Mouse (Mus musculus): Measurements from ENCODE around the gene Cldn10.
A peak's percentile ranks its signal among the peaks of the same experiment; 100 is the strongest.
"Not testable (repeated sequence)": the region's sequence is repeated elsewhere in the genome, so short reads cannot be mapped to it uniquely, and the experiment has no call there.

Gene Cldn10

GRCm38 (mm10) chr14:118787621-118788020 is at the start of gene Cldn10:
TSS of gene Cldn10 (plus strand) at chr14:118787908.
- DNase-seq (ENCODE audit: low read depth), result no peak

- DNase-seq (ENCODE audit: low read depth), result no peak
Observed at GRCm38 (mm10) chr14:118741780-118742179, 45.9 kb upstream of the Cldn10 start.

GRCm38 (mm10) chr14:118742862-118743261 is 44.8 kb upstream of the Cldn10 start:
- DNase-seq (ENCODE audit: low read depth), result no peak

- DNase-seq (ENCODE audit: low read depth), result no peak
Observed at GRCm38 (mm10) chr14:118749068-118749467, 38.6 kb upstream of the Cldn10 start.

GRCm38 (mm10) chr14:118749715-118750114 is 38.0 kb upstream of the Cldn10 start:
- no peak for DNase-seq (ENCODE audit: low read depth)

- DNase-seq (ENCODE audit: low read depth), result no peak
Observed at GRCm38 (mm10) chr14:118750505-118751192, 37.1 kb upstream of the Cldn10 start.

GRCm38 (mm10) chr14:118751193-118751753 is 36.4 kb upstream of the Cldn10 start:
- no peak for DNase-seq (ENCODE audit: low read depth)

GRCm38 (mm10) chr14:118756015-118756414 is 31.7 kb upstream of the Cldn10 start:
- no peak for DNase-seq (ENCODE audit: low read depth)

- DNase-seq (ENCODE audit: low read depth), result no peak
Observed at GRCm38 (mm10) chr14:118756566-118756965, 31.1 kb upstream of the Cldn10 start.

GRCm38 (mm10) chr14:118763362-118763761 is 24.3 kb upstream of the Cldn10 start:
- DNase-seq (ENCODE audit: low read depth), result not testable (repeated sequence)

- no peak for DNase-seq (ENCODE audit: low read depth)
Observed at GRCm38 (mm10) chr14:118763917-118764495, 23.7 kb upstream of the Cldn10 start.

- no peak for DNase-seq (ENCODE audit: low read depth)
Observed at GRCm38 (mm10) chr14:118765306-118765705, 22.4 kb upstream of the Cldn10 start.

- no peak for DNase-seq (ENCODE audit: low read depth)
Observed at GRCm38 (mm10) chr14:118765951-118766350, 21.8 kb upstream of the Cldn10 start.

GRCm38 (mm10) chr14:118766368-118766767 is 21.3 kb upstream of the Cldn10 start:
- DNase-seq (ENCODE audit: low read depth), result no peak

GRCm38 (mm10) chr14:118767673-118768353 is 19.9 kb upstream of the Cldn10 start:
- peak; percentile 30 for DNase-seq (ENCODE audit: low read depth)

- DNase-seq (ENCODE audit: low read depth), result no peak
Observed at GRCm38 (mm10) chr14:118768354-118768713, 19.4 kb upstream of the Cldn10 start.

GRCm38 (mm10) chr14:118773668-118774067 is 14.0 kb upstream of the Cldn10 start:
- no peak for DNase-seq (ENCODE audit: low read depth)

- no peak for DNase-seq (ENCODE audit: low read depth)
Observed at GRCm38 (mm10) chr14:118774507-118775428, 12.9 kb upstream of the Cldn10 start.

- DNase-seq (ENCODE audit: low read depth), result no peak
Observed at GRCm38 (mm10) chr14:118775554-118775953, 12.2 kb upstream of the Cldn10 start.

GRCm38 (mm10) chr14:118776372-118776771 is 11.3 kb upstream of the Cldn10 start:
- no peak for DNase-seq (ENCODE audit: low read depth)

GRCm38 (mm10) chr14:118777478-118777877 is 10.2 kb upstream of the Cldn10 start:
- no peak for DNase-seq (ENCODE audit: low read depth)

- no peak for DNase-seq (ENCODE audit: low read depth)
Observed at GRCm38 (mm10) chr14:118781601-118782000, 6.1 kb upstream of the Cldn10 start.

All from fibroblast of lung, adult 2 months (primary cell).